Mouse (Mus musculus) kidney, postnatal 10 days (tissue): ENCODE data around the gene Pygo2.
"Not testable (repeated sequence)": the region's sequence is repeated elsewhere in the genome, so short reads cannot be mapped to it uniquely, and the experiment has no call there.

Source experiments
- DNase-seq: peaks from one replicate; pipeline ENCODE4 v3.0.0; 2021; ENCODE audit warnings: mixed read lengths

Gene Pygo2

GRCm38 (mm10) chr3:89421002-89421774 is 8.8 kb upstream of the Pygo2 start:
- DNase-seq: peak; percentile 88

- peak; percentile 65 for DNase-seq
These were observed 8.1 kb upstream of the Pygo2 start for GRCm38 (mm10) chr3:89421810-89422473.

GRCm38 (mm10) chr3:89422556-89423205 is 7.3 kb upstream of the Pygo2 start:
- DNase-seq: no peak

GRCm38 (mm10) chr3:89424416-89425140 is 5.4 kb upstream of the Pygo2 start:
- DNase-seq: no peak

GRCm38 (mm10) chr3:89425141-89425525 is 4.9 kb upstream of the Pygo2 start:
- no peak for DNase-seq

GRCm38 (mm10) chr3:89425876-89426275 is 4.1 kb upstream of the Pygo2 start:
- DNase-seq: no peak

GRCm38 (mm10) chr3:89429021-89429420 is 993 bp upstream of the Pygo2 start:
- not testable (repeated sequence) for DNase-seq

GRCm38 (mm10) chr3:89432606-89433005 is 2.6 kb downstream of the Pygo2 start:
- no peak for DNase-seq

GRCm38 (mm10) chr3:89434532-89434931 is 4.5 kb downstream of the Pygo2 start:
- no peak for DNase-seq

GRCm38 (mm10) chr3:89435041-89435440 is 5.0 kb downstream of the Pygo2 start:
- DNase-seq: no peak

- peak; percentile 82 for DNase-seq
These were observed 6.4 kb downstream of the Pygo2 start, which contains the start of gene Pbxip1 for GRCm38 (mm10) chr3:89436176-89437113. Gene Pbxip1 (plus strand): TSS chr3:89436706.

GRCm38 (mm10) chr3:89437269-89437668 is 7.3 kb downstream of the Pygo2 start:
- peak; percentile 54 for DNase-seq

- no peak for DNase-seq
These were observed 10.7 kb downstream of the Pygo2 start for GRCm38 (mm10) chr3:89440691-89441090.

- peak; percentile 82 for DNase-seq
These were observed 18.9 kb downstream of the Pygo2 start for GRCm38 (mm10) chr3:89448720-89449537.

GRCm38 (mm10) chr3:89449541-89449940 is 19.5 kb downstream of the Pygo2 start:
- DNase-seq: peak; percentile 85

- DNase-seq: no peak
These were observed 21.9 kb downstream of the Pygo2 start for GRCm38 (mm10) chr3:89451916-89452315.

GRCm38 (mm10) chr3:89454401-89455177 is 24.6 kb downstream of the Pygo2 start, which contains the start of gene Pmvk:
Gene Pmvk (plus strand): TSS chr3:89454541.
- DNase-seq: no peak

- no peak for DNase-seq
These were observed 25.8 kb downstream of the Pygo2 start for GRCm38 (mm10) chr3:89455786-89456285.

GRCm38 (mm10) chr3:89456726-89457665 is 27.0 kb downstream of the Pygo2 start:
- peak; percentile 83 for DNase-seq
